Mouse (Mus musculus): ENCODE measurements at regions not wholly inside any gene's neighbourhood (a gene's known extent, or its start where the extent isn't known, plus 50 kb on each side); places are given as distances from the start of the nearest gene placed in this dataset.

DNA sequence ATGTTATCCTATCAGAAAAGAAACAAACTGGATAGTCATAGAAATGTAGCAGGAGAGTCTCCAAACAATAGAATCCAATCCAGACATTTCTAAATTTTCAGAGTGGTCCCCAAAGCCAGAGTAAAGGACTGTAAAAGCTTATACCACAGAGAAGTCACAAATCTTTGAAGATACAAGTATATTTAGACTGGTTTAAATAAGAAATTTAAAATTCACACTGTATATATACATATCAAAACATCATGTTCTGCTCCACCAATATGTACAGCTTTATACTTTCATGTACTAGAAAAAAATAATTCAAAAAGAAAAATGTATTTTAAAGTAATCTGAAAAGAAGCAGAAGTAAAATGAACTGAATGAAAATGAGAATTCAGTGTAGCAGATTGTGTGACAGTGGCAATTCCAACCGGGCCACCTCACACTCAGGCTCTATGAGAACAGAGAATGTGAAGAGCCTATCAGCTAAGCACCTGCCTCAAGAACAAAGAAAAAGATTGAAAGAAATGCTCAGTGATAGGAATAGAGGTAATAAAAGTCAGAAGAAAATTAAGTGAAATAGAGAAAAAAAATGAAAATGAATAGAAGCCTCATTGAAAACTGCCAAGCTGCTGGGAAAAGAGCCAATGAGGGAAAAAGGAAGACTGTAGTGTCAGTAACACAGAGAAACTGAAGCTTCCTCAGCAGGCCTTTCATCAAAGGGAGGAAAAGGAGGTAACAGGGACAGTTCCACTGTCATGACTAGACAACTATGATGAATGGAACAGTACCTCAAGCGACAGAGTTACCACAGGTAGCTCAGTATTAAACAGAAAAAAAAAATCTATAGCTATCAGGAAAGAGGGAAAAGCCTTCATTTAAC is 209.5 kb downstream of the Cst10 start:
- TF ChIP-seq JUND (IDR thresholded peaks at IDR 0.05; ENCODE audit: low read depth, low read length) (no peak), TCF12 (IDR thresholded peaks at IDR 0.05; ENCODE audit: low read depth, low read length) (no peak), ZNF384 (IDR thresholded peaks at IDR 0.05; ENCODE audit: low read depth, low read length) (no peak), CTCF (IDR thresholded peaks at IDR 0.05 in 2 of 3, conservative IDR thresholded peaks at IDR 0.05 in 1 of 3; ENCODE audit: control insufficient read depth in 1 of 3, insufficient read depth in 1 of 3, low read depth in 2 of 3, low read length in 3 of 3, poor library complexity in 1 of 3, severe bottlenecking in 1 of 3) (no peak), POLR2A (IDR thresholded peaks at IDR 0.05; ENCODE audit: control insufficient read depth in 1 of 2, insufficient read depth in 1 of 2, low read depth in 1 of 2, low read length in 2 of 2, poor library complexity in 1 of 2) (no peak), NELFE (IDR thresholded peaks at IDR 0.05; ENCODE audit: low read depth, low read length) (no peak), POLR2AphosphoS5 (IDR thresholded peaks at IDR 0.05; ENCODE audit: borderline replicate concordance, low read depth, low read length) (no peak)

Data from MEL (cell line).